Mouse (Mus musculus): ENCODE measurements around the gene Tnk1. TPM values are rescaled to one million over a fixed set of nuclear protein-coding genes. Genes with fewer than 3 reads are reported as not detected.

The Tnk1 gene
- polyA plus RNA-seq, 1 experiment from 2014 or later: 0.77 TPM

DNA sequence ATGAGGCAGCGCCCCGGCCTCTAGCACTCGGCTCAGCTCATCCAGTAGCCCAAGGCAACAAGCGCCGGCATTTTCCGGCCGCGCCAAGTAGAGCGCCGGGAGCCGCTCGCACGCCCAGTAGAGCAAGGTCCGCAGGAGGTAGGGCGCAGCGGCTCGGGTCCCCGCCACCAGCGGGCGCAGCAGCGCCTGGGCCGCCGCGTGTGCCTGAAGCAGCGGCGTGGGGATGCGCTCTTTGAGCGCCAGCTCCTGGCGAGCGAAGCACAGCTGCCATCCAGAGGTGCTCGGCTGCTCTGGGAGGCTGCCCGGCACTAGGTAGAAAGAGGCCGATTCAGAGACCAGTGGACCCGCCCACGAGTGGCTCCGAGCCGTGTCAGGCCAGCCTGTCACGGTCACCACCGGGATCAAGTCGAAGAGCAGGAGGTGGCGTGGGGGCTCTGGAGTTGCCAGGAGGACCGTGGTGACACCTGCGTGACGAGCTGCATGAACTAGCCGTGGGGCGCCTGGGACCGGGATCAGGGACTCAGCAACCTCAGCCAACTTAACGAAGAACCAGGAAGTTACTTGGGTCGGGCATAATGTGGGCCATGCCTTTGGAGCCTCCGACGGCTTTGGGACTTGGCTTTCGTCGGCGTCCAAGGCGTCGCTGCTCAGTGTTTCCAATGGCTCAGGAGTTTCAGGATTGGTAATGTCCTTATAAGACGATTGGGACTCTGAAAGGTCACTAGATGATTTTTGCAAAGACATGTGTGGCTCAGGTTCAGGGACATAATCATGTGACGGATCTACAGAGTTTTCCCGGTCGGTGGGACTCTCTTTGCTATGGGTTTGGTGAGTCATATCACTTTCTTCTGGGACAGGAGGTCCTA is 54.5 kb downstream of the Tnk1 start:
- WGBS: 2% methylated on average over 60 of the region's 60 CpGs
- peak; percentile 74 for DNase-seq (ENCODE audit: low spot score)

DNA sequence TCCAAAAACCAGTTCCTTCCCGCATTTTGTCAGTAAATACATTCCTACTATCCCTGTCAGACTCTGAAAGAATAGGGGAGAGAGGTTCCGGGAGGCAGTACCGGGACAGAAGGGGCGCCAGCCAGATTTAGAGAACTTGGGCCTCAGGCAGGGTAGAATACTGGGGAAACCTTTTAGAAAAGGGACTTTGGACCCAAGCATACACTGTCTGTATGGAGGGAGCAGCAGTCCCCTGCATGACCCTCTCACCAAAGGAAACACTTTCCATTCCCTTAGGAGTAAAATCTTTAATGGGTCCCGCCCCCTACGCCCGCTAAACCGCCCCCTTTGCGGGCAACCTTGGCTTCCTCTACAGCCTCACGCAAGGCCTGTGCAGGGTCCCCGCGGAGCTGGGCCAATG is 55.2 kb downstream of the Tnk1 start:
- peak overlapping the region; percentile 72 for H3K27ac ChIP-seq
- H3K9me3 ChIP-seq: peaks cover 4% of the 10 kb centered on the region; the same call in 1 of the 2 replicates
- WGBS: 3% methylated on average over 12 of the region's 12 CpGs
- peak overlapping the region; percentile 66 for H3K4me3 ChIP-seq
- peaks cover 91% of the 10 kb centered on the region for H3K27me3 ChIP-seq (ENCODE audit: insufficient read depth, poor library complexity, severe bottlenecking)
- no peak for DNase-seq (ENCODE audit: low spot score)
- no peaks in the 10 kb centered on the region for H3K36me3 ChIP-seq
- H3K4me1 ChIP-seq (replicated peaks): peaks cover 67% of the 10 kb centered on the region

More for the DNA sequence above, 54.5 kb downstream of the Tnk1 start:
- H3K9me3 ChIP-seq: peaks cover 4% of the 10 kb centered on the region; the same call in 1 of the 2 replicates
- peaks cover 61% of the 10 kb centered on the region for H3K4me1 ChIP-seq (replicated peaks)
- H3K27ac ChIP-seq: peak overlapping the region; percentile 72
- H3K4me3 ChIP-seq: peak overlapping the region; percentile 66
- H3K36me3 ChIP-seq: no peaks in the 10 kb centered on the region
- peaks cover 84% of the 10 kb centered on the region for H3K27me3 ChIP-seq (ENCODE audit: insufficient read depth, poor library complexity, severe bottlenecking)

DNA sequence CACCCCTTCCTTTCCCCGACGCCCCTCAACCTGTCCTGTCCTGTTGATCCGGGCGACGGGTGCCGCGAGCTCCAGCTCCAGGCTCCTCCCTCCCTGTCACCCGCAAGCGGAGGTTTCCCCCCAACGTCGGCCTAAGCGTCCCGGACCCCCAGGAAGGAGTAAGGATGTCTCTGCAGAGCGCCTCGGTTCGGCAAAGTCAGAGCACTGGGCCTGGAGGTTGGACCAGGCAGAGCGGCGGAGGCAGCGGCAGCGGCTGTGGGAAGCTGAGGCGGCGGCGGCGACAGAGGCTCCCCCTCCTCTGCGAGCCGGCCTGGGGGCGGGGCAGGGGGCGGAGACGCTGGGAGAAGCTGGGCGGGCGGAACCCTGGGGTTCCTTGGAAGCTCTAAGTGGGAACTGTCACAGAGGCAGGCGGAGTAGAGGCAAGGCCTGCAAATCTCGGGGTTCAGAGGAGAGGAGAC is 55.9 kb downstream of the Tnk1 start:
- under 1% methylated on average over 33 of the region's 33 CpGs for WGBS
- peak; percentile 80 for DNase-seq (ENCODE audit: low spot score)
- Histone ChIP-seq H3K27me3 (ENCODE audit: insufficient read depth, poor library complexity, severe bottlenecking) (peaks cover 97% of the 10 kb centered on the region), H3K27ac (peak overlapping the region; percentile 82), H3K9me3 (peaks cover 4% of the 10 kb centered on the region; the same call in 1 of the 2 replicates), H3K4me3 (peak overlapping the region; percentile 66), H3K36me3 (no peaks in the 10 kb centered on the region), H3K4me1 (replicated peaks) (peaks cover 71% of the 10 kb centered on the region)

DNA sequence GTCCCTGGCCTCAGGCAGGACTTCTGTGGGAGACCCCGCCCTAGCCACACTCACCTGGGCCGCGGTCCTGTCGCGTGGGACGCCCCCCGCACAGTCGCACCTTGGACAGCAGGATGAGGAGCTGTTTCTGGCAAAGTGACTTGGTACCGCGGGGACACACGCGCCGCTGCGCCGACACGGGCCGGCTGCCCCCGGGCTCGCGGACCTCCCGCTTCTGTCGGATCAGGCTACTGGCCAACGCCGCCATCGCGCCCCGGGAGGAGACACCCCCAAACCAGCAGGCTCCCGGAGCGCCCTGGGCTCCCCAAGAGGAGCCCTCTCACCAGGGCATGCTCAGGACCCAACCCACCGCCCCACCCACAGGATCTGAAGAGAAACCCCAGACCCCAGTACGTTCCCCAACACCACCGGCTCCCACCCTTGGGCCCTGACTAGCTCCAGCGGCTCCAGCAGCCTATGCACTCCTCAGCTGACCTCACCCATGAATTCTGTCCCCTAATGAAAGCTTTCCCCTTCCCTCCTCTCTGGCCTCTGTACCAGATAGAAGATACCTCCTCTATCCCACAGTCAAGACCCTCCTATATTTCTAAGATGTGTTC is 57.1 kb downstream of the Tnk1 start, which contains the start of gene Fgf11:
Gene Fgf11 (minus strand): TSS at position 479 of the 599 bp plus-strand sequence.
- peak; percentile 30 for DNase-seq (ENCODE audit: low spot score)
- H3K4me1 ChIP-seq (replicated peaks): peaks cover 71% of the 10 kb centered on the region
- peak within 1 kb of the TSS; percentile 96 for H3K27ac ChIP-seq
- peaks cover 99% of the 10 kb centered on the region for H3K27me3 ChIP-seq (ENCODE audit: insufficient read depth, poor library complexity, severe bottlenecking)
- peaks cover 2% of the 10 kb centered on the region; the same call in 1 of the 2 replicates for H3K9me3 ChIP-seq
- peak within 1 kb of the TSS; percentile 66 for H3K4me3 ChIP-seq
- 1% methylated on average over 33 of the region's 33 CpGs for WGBS
- no peaks in the 10 kb centered on the region for H3K36me3 ChIP-seq

Other genes starting within 250 kb of the Tnk1 start
- gene Shbg, start 240.8 kb downstream of the Tnk1 start, polyA plus RNA-seq (2016; fragmentation: Nextera tagmentation; extraction: Ambion mirVana): not detected in 2 replicates
- gene Sat2, start 236.7 kb downstream of the Tnk1 start, polyA plus RNA-seq (2016; fragmentation: Nextera tagmentation; extraction: Ambion mirVana): 15.4 and 24.5 TPM in 2 replicates
- 37.9 and 47.4 TPM in 2 replicates for gene Fxr2, start 225.7 kb downstream of the Tnk1 start, polyA plus RNA-seq (2016; fragmentation: Nextera tagmentation; extraction: Ambion mirVana)
- 0.37 TPM in 1 of 2 replicates, not detected in the other for gene Sox15, start 203.4 kb downstream of the Tnk1 start, polyA plus RNA-seq (2016; fragmentation: Nextera tagmentation; extraction: Ambion mirVana)
- 80.6 and 88.3 TPM in 2 replicates for gene Mpdu1, start 196.1 kb downstream of the Tnk1 start, polyA plus RNA-seq (2016; fragmentation: Nextera tagmentation; extraction: Ambion mirVana)
- 7.2 and 8.7 TPM in 2 replicates for gene Cd68, start 192.6 kb downstream of the Tnk1 start, polyA plus RNA-seq (2016; fragmentation: Nextera tagmentation; extraction: Ambion mirVana)
- 740 and 935 TPM in 2 replicates for gene Eif4a1, start 186.3 kb downstream of the Tnk1 start, polyA plus RNA-seq (2016; fragmentation: Nextera tagmentation; extraction: Ambion mirVana)
- 116 and 122 TPM in 2 replicates for gene Senp3, start 176.6 kb downstream of the Tnk1 start, polyA plus RNA-seq (2016; fragmentation: Nextera tagmentation; extraction: Ambion mirVana)
- gene Tnfsf13, start 172.9 kb downstream of the Tnk1 start, polyA plus RNA-seq (2016; fragmentation: Nextera tagmentation; extraction: Ambion mirVana): 0.14 and 0.30 TPM in 2 replicates
- gene Tnfsf12, start 162.9 kb downstream of the Tnk1 start, polyA plus RNA-seq (2016; fragmentation: Nextera tagmentation; extraction: Ambion mirVana): 2.2 and 2.3 TPM in 2 replicates
- gene Tnfsfm13, start 162.6 kb downstream of the Tnk1 start, polyA plus RNA-seq (2016; fragmentation: Nextera tagmentation; extraction: Ambion mirVana): 0.82 and 0.85 TPM in 2 replicates
- gene Polr2a, start 100.1 kb downstream of the Tnk1 start, polyA plus RNA-seq (2016; fragmentation: Nextera tagmentation; extraction: Ambion mirVana): 31.1 and 37.9 TPM in 2 replicates
- 0.50 TPM in 1 of 2 replicates, not detected in the other for gene Slc35g3, start 96.8 kb downstream of the Tnk1 start, polyA plus RNA-seq (2016; fragmentation: Nextera tagmentation; extraction: Ambion mirVana)
- 0.80 and 1.2 TPM in 2 replicates for gene Zbtb4, start 92.8 kb downstream of the Tnk1 start, polyA plus RNA-seq (2016; fragmentation: Nextera tagmentation; extraction: Ambion mirVana)
- gene Chrnb1, start 62.8 kb downstream of the Tnk1 start, polyA plus RNA-seq (2016; fragmentation: Nextera tagmentation; extraction: Ambion mirVana): 1.6 and 2.2 TPM in 2 replicates
- gene Fgf11, start 56.9 kb downstream of the Tnk1 start, polyA plus RNA-seq (2016; fragmentation: Nextera tagmentation; extraction: Ambion mirVana): 0.76 and 1.8 TPM in 2 replicates
- gene Tmem102, start 53.1 kb downstream of the Tnk1 start, polyA plus RNA-seq (2016; fragmentation: Nextera tagmentation; extraction: Ambion mirVana): 1.3 and 1.5 TPM in 2 replicates
- not detected in 2 replicates for gene Gm39566, start 43.4 kb downstream of the Tnk1 start, polyA plus RNA-seq (2016; fragmentation: Nextera tagmentation; extraction: Ambion mirVana)
- not detected in 2 replicates for gene Spem2, start 40.3 kb downstream of the Tnk1 start, polyA plus RNA-seq (2016; fragmentation: Nextera tagmentation; extraction: Ambion mirVana)
- 0.34 TPM in 1 of 2 replicates, not detected in the other for gene Spem1, start 36.5 kb downstream of the Tnk1 start, polyA plus RNA-seq (2016; fragmentation: Nextera tagmentation; extraction: Ambion mirVana)
- gene Nlgn2, start 20.9 kb downstream of the Tnk1 start, polyA plus RNA-seq (2016; fragmentation: Nextera tagmentation; extraction: Ambion mirVana): 5.8 and 9.1 TPM in 2 replicates
- 312 and 362 TPM in 2 replicates for gene Tmem256, start 20.2 kb downstream of the Tnk1 start, polyA plus RNA-seq (2016; fragmentation: Nextera tagmentation; extraction: Ambion mirVana)
- gene Plscr3, start 12.4 kb downstream of the Tnk1 start, polyA plus RNA-seq (2016; fragmentation: Nextera tagmentation; extraction: Ambion mirVana): 85.3 and 88.7 TPM in 2 replicates
- not detected in 2 replicates for gene Tmem95, start 19.3 kb upstream of the Tnk1 start, polyA plus RNA-seq (2016; fragmentation: Nextera tagmentation; extraction: Ambion mirVana)
- 5.2 and 6.8 TPM in 2 replicates for gene Kctd11, start 22.7 kb upstream of the Tnk1 start, polyA plus RNA-seq (2016; fragmentation: Nextera tagmentation; extraction: Ambion mirVana)
- gene Acap1, start 36.8 kb upstream of the Tnk1 start, polyA plus RNA-seq (2016; fragmentation: Nextera tagmentation; extraction: Ambion mirVana): 1.2 and 1.4 TPM in 2 replicates
- gene 2810408A11Rik, start 42.3 kb upstream of the Tnk1 start, polyA plus RNA-seq (2016; fragmentation: Nextera tagmentation; extraction: Ambion mirVana): 11.4 and 15.2 TPM in 2 replicates
- gene Neurl4, start 42.3 kb upstream of the Tnk1 start, polyA plus RNA-seq (2016; fragmentation: Nextera tagmentation; extraction: Ambion mirVana): 12.5 and 13.4 TPM in 2 replicates
- 96.8 and 105 TPM in 2 replicates for gene Gps2, start 55.2 kb upstream of the Tnk1 start, polyA plus RNA-seq (2016; fragmentation: Nextera tagmentation; extraction: Ambion mirVana)
- 2,350 and 2,667 TPM in 2 replicates for gene Eif5a, start 63.2 kb upstream of the Tnk1 start, polyA plus RNA-seq (2016; fragmentation: Nextera tagmentation; extraction: Ambion mirVana)
- 2.8 and 2.9 TPM in 2 replicates for gene Ybx2, start 77.1 kb upstream of the Tnk1 start, polyA plus RNA-seq (2016; fragmentation: Nextera tagmentation; extraction: Ambion mirVana)
- gene Slc2a4, start 89.5 kb upstream of the Tnk1 start, polyA plus RNA-seq (2016; fragmentation: Nextera tagmentation; extraction: Ambion mirVana): 11.0 and 13.0 TPM in 2 replicates
- 14.6 and 37.6 TPM in 2 replicates for gene Cldn7, start 106.0 kb upstream of the Tnk1 start, polyA plus RNA-seq (2016; fragmentation: Nextera tagmentation; extraction: Ambion mirVana)
- 22.6 and 25.7 TPM in 2 replicates for gene Ctdnep1, start 122.4 kb upstream of the Tnk1 start, polyA plus RNA-seq (2016; fragmentation: Nextera tagmentation; extraction: Ambion mirVana)
- 156 and 167 TPM in 2 replicates for gene Elp5, start 123.8 kb upstream of the Tnk1 start, polyA plus RNA-seq (2016; fragmentation: Nextera tagmentation; extraction: Ambion mirVana)
- 421 and 580 TPM in 2 replicates for gene Gabarap, start 132.4 kb upstream of the Tnk1 start, polyA plus RNA-seq (2016; fragmentation: Nextera tagmentation; extraction: Ambion mirVana)
- 93.7 and 98.1 TPM in 2 replicates for gene Phf23, start 137.0 kb upstream of the Tnk1 start, polyA plus RNA-seq (2016; fragmentation: Nextera tagmentation; extraction: Ambion mirVana)
- gene Dvl2, start 141.9 kb upstream of the Tnk1 start, polyA plus RNA-seq (2016; fragmentation: Nextera tagmentation; extraction: Ambion mirVana): 50.3 and 51.8 TPM in 2 replicates
- 44.9 and 51.7 TPM in 2 replicates for gene Acadvl, start 156.7 kb upstream of the Tnk1 start, polyA plus RNA-seq (2016; fragmentation: Nextera tagmentation; extraction: Ambion mirVana)
- gene Dlg4, start 158.2 kb upstream of the Tnk1 start, polyA plus RNA-seq (2016; fragmentation: Nextera tagmentation; extraction: Ambion mirVana): 16.4 and 19.9 TPM in 2 replicates
- gene Asgr1, start 195.4 kb upstream of the Tnk1 start, polyA plus RNA-seq (2016; fragmentation: Nextera tagmentation; extraction: Ambion mirVana): 0.68 and 1.3 TPM in 2 replicates
- 0.51 TPM in 1 of 2 replicates, not detected in the other for gene Asgr2, start 233.9 kb upstream of the Tnk1 start, polyA plus RNA-seq (2016; fragmentation: Nextera tagmentation; extraction: Ambion mirVana)